Mouse (Mus musculus) adrenal gland, postnatal 25 days (tissue): Measurements from ENCODE around the gene Arfgef3. TPM values are rescaled to one million over a fixed set of nuclear protein-coding genes. Genes with fewer than 3 reads are reported as not detected.
"Not testable (repeated sequence)": the region's sequence is repeated elsewhere in the genome, so short reads cannot be mapped to it uniquely, and the experiment has no call there.

Experiments used
- DNase-seq: peaks from one replicate; pipeline ENCODE4 v3.0.0; 2021; ENCODE audit warnings: mixed read lengths
- total RNA-seq: library from RNA; stranded (reverse); gene quantifications from 2 replicates; pipeline ENCODE4 v1.2.3, GENCODE M21; 2021

Arfgef3 gene
- total RNA-seq, 1 experiment from 2014 or later = 5.8 TPM

- DNase-seq = no peak
Observed at GRCm38 (mm10) chr10:18572581-18572980, 171.2 kb downstream of the Arfgef3 start.

- DNase-seq = peak; percentile 56
Observed at GRCm38 (mm10) chr10:18562940-18563339, 180.8 kb downstream of the Arfgef3 start.

DNA sequence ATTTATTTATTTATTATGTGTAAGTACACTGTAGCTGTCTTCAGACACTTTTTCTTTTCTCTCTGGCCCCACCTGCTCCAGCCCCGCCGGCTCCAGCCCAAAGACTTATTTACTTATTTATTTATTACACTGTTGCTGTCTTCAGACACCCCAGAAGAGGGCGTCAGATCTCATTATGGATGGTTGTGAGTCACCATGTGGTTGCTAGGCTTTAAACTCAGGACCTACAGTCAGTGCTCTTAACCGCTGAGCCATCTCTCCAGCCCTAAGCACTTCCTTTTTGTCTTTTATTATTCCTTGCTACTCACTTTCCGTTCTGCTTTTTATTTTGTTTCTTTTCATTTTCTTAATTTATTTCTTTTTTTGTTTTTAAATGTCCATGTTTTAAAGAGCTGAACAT is 182.3 kb downstream of the Arfgef3 start:
- DNase-seq = no peak

- DNase-seq = not testable (repeated sequence)
Observed at GRCm38 (mm10) chr10:18559076-18559475, 184.7 kb downstream of the Arfgef3 start.

DNA sequence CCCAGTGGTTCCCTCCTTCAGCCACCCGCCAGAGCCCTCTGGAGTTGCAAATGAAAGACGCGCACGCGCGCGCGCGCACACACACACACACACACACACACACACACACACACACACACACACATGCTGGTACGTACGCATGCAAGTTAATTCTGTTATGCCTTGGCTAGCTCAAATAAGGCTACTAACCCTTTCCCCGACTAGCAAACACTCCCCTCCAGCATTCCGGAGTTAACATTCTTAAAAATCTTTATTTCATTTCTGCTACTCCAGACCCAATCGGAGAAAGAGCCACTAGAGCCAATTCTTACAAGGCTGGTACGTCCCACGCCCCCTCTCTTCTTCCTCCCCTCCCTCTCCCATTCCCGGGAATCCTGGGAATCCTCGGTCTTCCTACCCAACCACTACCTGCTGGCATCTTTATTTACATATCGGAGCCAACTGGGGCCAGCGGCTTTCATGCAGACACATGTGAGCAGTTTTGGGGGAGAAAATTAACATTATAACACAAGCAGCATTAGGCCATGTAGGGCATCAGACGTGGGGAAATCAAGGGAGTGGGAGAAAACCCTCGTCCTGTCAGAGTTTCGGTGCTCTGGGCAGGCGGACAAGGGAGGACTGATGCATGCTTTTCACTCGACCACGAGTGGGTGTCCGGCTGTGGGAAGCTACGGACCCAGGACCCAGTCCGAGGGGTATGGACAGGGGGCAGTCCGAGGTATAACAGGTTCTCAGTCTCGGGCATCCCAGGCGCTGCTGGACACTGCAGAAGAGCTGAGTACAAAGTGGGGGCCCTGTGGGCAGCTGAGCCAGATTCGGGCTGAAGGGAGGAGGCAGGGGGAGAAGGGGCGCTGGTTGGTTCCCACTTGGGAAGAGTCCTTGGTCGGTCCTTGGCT is 194.2 kb downstream of the Arfgef3 start:
- DNase-seq = no peak

DNA sequence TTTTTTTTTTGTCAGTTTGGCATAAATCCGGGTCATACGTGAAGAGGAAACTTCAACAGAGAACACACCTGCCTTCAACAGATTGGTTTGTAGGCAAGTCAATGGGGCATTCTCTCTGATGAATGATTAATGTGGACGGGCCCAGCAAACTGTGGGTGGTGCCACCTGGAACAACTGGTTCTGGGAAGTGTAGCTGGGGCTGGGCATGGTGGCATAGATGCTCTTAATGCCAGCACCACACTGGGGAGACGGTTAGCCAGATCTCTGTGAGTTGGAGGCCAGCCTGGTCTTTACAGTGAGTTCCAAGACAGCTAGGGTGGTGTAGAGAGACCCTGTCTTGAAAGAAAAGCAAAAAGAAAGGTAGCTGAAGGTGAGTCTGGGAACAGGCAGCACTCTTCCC is 196.4 kb downstream of the Arfgef3 start:
- no peak for DNase-seq

- DNase-seq = peak; percentile 76
Observed at GRCm38 (mm10) chr10:18545813-18546235, 197.9 kb downstream of the Arfgef3 start, which contains the start of gene Hebp2. Hebp2 (minus strand) TSS chr10:18546076.

DNA sequence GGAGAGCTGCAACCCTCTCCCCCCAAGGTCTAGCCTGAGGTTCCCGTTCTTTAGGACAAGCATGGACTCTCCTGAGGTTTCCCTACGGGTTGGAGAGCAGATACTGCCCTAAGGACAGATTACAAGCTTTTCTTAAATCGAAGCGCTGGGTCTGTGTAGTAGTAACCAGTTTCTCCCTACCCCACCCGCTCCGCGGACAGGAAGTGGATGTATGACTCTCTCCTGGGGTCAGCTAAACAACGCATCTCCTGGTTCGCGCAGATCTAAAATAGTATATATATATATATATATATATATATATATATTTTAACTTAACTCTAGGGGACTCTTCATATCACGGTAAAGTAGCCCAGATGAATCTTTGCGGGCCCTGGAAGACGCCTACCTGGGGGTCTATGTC is 198.4 kb downstream of the Arfgef3 start:
- no peak for DNase-seq

DNA sequence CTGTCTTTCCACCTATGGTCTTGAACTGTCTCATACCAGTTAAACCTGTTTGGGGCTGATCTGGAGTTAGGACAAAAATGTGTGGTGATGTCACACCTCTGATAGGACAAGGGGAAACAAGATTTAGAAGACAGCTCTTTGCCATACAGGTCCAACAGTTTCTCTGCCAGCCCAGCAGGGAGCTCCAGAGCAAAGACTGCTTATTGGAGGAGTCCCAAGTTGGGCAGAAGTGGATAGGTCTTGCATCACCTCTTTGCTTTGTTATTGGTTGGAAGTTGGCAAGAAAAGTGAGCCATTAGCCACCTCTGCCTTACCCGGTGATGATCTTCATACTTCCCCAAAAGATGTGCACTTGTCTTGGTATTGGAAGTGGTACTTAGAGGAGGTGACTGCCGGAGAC is 206.9 kb downstream of the Arfgef3 start:
- no peak for DNase-seq

DNA sequence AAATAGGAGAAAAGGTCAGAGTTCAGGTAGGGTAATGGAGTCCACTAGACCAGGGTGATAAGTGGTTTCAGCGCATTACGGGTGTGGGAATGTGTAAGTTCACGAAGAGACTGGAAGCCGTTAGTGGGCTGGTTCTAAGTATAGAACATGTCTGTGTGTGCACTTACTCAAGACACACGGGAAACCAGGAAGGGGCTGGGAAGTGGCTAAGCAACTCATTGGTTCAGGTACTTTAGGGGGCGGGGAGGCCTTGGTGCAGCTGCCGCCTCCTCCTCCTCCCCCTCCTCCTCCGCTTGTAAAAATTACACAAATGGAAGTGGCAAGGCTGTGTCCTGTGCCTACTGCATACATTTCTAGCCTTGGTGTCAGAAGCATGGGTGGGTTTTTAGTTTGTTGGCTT is 211.5 kb downstream of the Arfgef3 start:
- DNase-seq = no peak

Other genes starting within 250 kb of the Arfgef3 start
- 2.6 and 4.5 TPM in 2 replicates for gene Hebp2, start 197.9 kb downstream of the Arfgef3 start, total RNA-seq
- not detected in 2 replicates for gene Gm4922, start 42.8 kb upstream of the Arfgef3 start, total RNA-seq
- gene Perp, start 101.1 kb upstream of the Arfgef3 start, total RNA-seq = 1.8 and 2.5 TPM in 2 replicates